Mouse (Mus musculus): ENCODE results near the gene Madcam1.

Madcam1 gene

DNA sequence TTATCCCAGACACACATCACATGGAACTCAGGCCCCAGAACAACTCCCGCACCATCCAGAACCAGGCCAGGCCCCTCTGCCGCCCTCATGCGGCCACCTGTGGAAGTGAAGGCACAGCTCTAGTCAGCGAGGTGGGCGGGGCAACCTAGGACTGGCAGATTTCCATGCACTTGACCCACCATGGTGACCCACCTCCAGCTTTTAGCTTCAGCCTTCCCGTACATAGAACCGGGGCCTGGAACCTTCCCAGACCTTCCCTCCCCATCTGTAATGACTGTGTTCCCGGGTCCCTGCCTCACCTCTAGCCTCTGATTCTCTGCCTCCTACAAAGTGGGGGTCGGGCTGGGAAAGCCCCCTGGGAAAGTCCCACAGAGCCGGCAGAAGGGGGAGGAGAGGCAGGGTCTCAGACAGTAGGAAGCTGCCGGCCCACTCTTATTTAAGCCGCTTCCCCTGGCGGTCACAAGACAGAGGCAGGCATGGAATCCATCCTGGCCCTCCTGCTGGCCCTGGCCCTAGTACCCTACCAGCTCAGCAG lies at the start of gene Madcam1:
TSS of gene Madcam1 (plus strand) at position 429 of the 535 bp plus-strand sequence.
- DNase-seq (ENCODE audit: low read depth in 1 of 2, low spot score in 2 of 2), result peak in 1 of 2 experiments; percentile 43

DNA sequence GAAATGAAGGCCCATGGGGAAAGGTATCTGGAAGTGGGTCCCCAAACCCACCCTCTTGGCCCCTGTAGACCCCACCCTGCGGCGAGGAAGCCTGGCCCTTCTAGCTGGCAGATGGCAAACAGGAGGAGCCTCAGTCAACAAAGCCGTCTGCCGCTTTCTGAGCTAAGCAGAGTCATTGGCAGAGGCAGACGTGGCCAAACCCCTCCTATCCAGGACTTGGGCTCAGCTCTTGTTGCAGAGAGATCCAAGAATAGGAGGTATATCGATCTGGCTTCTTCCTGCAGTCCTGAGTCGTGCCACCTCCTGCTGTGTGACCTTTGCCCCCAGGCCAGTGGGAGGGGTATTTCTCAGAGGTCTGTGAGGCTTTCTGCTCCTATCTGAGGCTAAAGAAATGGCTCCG lies 48.5 kb upstream of the Madcam1 start:
- DNase-seq (ENCODE audit: low read depth in 1 of 2, low spot score in 2 of 2), result no peak

DNA sequence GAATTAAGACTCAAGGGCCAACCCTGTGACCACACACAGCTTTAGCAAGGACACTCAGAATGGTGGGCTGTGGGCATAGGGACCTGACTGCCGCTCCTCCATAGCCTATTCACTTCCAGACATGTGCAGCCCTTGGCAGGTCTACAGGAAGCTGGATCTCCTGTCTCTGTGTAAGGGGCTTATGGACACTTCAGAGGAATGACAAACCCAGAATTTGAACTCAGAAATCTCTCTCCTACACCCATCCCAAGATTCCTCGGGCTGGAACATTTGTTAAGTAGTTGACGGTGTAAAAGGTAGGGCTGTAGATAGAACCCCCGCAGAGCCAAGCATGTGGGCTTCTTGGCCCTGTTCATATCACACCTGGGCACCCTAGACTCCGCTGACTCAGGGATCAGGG lies 48.0 kb upstream of the Madcam1 start:
- DNase-seq (ENCODE audit: low read depth in 1 of 2, low spot score in 2 of 2), result no peak

DNA sequence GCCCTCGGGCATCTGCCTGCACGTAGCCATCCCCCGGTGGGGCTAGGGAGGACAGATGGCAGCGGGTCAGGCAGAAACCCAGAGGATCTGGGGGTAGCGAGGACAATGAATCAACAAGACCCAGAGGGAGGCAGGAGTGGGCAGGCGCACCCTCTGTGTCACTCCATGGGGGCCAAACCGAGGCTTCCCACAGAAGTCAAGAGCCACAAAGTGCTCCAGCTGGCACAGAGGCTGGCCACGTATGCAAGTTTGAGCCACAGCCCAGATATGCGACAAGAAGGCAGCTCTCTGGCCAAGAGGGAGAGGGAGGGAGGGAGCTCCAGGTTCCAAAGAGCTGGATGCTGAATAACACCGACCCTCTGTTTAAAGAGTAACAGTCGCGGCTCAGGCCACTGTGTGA lies 40.4 kb upstream of the Madcam1 start:
- no peak for DNase-seq (ENCODE audit: low read depth in 1 of 2, low spot score in 2 of 2)

DNA sequence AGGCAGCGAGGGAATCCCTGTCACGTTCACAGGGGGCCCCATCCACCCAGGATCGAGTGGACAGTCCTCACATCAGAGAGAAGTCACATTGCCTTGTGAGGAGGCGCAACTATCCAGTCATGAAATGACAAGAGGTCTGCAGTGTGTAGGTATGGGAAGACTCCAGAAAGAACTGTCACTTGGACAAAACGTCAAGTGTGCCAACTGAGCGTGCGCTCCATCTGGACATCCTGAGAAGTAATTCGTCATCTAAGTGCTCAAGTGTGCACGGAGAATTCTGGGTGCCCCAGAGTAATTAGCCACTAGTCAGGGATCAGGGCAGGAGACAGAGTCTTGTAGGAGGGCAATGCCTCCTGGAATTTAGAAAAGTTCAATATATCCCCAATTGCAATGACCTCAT lies 39.0 kb upstream of the Madcam1 start:
- DNase-seq (ENCODE audit: low read depth in 1 of 2, low spot score in 2 of 2), result no peak

DNA sequence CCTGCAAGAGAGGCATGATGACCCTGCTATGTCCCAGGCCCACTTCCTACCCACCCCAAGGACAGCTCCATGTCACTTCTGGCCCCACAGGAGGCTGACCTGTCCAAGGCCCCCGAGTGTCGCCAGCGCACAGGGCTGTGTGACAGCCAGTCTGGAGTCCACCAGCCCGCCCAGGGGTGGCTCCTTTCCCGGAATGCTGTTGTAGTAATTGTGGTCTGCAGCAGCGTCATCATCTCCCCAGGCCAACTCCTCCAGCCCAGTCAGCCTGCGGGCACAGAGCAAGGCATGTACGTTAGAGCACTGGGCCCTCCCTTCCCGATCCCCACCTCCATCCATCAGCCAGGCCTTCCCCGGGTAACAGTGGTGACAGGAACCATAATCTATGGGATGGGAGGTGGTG lies 38.2 kb upstream of the Madcam1 start:
- no peak for DNase-seq (ENCODE audit: low read depth in 1 of 2, low spot score in 2 of 2)

DNA sequence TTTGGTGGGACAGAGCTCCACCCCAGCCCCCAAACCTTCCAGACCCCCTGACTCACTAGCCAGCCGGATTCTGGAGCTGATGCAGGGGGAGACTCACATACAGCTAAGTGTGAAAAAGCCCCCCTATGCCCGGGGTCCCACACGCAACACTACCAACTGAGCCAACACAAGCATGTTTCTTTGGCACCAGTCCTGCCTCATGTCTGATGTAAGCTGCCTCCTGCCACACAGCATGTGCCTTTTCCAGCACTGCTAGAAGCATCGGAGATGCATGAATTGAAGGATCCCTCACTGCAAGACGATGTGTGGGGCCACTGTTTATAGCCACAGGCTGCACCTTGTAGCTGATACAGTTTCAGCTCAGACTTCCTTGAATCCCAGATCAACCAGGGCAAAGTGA lies 36.0 kb upstream of the Madcam1 start:
- no peak for DNase-seq (ENCODE audit: low read depth in 1 of 2, low spot score in 2 of 2)

DNA sequence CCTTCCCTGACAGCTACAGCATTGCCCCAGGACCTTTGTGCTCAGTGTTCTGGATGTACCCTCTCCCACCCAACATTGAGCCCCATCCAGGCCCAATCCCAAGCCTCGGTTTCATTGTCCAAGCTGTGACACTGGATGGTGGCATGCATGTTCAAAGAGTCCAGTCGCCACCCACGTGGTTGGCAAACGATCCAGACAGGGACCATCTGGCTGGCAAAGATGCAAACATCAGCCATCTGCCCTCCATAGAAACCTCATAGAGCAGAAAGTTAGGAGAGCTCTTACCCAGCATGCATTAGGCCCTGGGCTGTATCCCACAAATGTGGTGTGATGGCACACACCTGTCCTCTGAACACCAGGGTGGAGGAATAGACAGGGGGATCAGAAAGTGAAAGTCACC lies 32.9 kb upstream of the Madcam1 start:
- DNase-seq (ENCODE audit: low read depth in 1 of 2, low spot score in 2 of 2), result no peak

DNA sequence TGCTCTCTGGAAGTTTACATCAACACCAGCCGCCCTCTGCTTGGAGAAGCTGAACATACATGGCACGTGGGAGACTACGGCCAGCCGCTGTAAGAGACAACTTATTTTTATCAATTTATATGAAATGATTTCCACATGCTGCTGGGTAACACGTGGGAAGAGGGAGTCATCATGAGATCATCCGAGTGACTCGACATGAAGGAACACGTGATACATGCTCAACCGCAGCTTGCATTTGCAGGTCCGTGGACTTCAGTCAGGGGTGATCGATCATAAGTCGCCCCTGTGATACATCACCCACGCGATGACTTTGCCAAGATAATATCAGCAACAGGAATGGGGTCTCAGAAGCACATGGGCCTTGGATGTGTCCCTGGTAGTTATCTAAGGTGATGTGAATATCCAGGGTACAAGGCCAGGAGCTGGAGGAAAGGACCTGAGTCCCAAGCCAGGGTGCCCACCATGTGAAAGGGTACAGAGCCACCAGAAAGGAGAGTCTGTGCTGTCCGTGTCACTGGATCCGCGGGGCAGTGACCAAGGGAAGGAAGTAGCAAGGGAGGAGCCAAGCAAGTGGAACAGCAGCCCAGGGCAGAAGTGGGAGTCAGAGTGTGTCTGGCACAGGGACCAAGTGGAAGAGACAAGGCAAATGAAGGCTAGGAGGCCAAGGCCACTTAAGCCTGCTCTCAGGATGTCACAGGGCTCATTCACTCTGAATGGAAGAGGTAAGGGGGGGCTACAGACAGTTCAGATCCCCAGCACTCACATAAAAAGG lies 31.2 kb upstream of the Madcam1 start:
- DNase-seq (ENCODE audit: low read depth in 1 of 2, low spot score in 2 of 2), result no peak

DNA sequence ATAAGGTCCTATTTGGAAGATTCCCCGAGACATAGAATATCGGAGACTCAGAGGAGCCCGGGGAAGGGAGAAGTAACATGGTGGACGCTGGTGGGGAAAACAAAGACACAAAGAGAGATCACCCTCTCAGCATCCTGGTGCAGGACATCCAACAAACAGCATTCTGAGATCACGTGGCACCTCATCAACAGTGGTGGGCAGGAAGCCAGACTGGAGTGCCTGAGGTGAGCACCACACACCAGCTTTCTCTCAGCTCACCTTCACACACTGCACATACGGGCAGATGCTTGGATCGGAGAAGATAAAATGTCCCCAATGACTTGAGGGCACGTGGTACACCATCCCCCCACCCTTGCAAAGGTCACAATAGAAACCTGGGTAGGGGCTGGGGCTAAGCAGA lies 28.1 kb upstream of the Madcam1 start:
- DNase-seq (ENCODE audit: low read depth in 1 of 2, low spot score in 2 of 2), result no peak

DNA sequence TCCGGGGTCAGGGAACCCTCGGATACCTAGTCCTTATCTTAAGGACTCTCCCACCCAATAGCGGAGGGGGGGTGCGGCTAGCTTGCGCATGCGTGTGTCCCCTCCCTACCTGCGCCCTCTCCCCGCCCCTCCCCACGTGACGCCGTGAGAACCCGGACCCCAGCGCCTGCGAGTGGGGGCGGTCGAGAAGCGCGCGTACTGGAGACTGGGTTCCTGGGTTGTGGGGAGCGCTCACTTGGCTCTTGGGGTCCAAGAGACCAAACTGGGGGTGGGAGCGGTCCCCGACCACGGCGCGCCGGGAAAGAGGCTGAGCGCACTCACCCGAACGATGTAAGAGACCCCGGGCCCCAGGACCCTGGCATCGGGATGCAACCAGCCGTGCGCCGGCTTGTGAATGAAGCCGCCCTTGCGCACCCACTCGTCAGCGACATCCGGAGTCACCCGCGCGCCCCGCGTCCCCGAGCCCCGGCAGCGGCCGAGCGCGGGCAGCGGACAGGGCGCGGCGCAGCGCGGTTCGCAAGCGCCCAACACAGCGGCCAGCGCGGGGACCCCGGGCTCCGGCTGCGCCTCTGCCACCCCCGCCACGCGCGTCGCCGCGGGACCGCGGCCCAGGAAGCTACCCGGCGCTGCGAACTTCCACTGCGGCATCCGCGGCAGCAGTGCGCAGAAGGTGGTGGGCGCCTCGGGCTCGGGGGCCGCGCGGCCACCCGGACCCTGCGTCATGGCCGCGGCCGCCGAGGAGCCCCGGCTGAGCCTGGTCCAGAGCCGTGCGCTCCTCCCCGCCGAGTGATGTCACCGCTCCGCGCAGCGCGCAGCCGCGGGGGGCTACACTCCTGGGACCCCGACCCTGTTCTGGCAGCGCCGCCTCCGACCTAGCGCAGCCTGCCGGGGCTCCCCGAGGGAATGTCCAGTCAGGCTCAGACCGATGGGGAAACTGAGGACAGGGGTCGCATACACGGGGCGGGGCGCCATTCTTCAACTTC lies 26.9 kb upstream of the Madcam1 start, which contains the start of gene Shc2:
TSS of gene Shc2 (minus strand) at position 791 of the 983 bp plus-strand sequence.
- no peak for DNase-seq (ENCODE audit: low read depth in 1 of 2, low spot score in 2 of 2)

DNA sequence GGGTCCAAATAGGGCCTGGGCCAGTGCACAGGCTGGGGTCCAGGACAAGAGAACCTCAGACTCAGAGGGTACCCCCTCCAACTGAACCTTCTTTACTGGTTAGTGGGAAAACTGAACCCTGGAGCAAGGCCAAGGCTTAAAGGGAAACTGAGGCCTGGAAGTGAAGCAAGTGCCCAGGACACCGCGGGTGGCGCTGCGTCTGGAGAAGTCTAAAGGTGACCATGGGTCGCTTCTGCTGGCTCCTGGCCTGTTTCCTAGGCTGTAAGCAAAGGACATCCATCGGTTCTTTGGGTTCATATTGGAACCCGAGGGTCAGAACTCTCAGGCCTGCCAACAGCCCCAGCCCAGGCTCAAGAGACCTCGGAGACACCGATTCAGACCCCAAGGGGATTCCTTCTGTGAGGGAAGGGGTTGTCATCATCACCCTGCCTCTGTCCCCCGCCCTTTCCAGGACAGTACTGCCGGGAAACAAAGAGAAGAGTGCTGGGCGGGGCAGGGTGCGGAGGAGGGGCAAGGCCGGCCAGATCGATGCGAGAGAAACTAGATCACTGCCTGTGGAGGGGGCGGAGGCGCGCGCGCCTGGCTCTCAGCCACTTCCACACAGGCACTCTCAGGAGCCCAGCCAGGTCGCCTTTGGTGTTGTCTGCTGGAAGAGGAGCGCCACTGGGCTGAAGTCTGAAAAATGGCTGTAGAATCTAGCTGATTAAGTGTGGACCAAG lies 25.7 kb upstream of the Madcam1 start:
- DNase-seq (ENCODE audit: low read depth in 1 of 2, low spot score in 2 of 2), result no peak

DNA sequence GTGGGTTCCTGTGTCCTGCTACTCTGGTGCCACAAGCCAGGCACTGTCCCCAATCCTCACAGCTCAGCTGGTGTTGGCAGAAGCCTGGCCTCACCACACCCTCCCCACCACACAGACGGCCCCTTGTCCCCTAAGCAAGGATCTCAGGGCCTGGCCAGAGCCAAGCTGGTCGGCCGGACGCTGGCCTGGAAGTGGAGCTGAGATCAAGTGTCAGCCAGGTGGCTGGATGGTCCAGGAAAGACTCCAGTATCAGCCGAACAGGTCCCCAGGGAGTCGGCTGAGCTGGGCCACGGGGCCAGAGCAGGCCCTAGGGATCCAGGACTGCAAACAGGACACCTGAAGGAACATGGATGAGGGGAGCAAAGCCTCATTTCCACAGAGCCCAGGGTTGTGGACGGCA lies 18.6 kb upstream of the Madcam1 start, which contains the start of gene Odf3l2:
TSS of gene Odf3l2 (minus strand) at position 28 of the 400 bp plus-strand sequence.
- no peak for DNase-seq (ENCODE audit: low read depth in 1 of 2, low spot score in 2 of 2)

DNA sequence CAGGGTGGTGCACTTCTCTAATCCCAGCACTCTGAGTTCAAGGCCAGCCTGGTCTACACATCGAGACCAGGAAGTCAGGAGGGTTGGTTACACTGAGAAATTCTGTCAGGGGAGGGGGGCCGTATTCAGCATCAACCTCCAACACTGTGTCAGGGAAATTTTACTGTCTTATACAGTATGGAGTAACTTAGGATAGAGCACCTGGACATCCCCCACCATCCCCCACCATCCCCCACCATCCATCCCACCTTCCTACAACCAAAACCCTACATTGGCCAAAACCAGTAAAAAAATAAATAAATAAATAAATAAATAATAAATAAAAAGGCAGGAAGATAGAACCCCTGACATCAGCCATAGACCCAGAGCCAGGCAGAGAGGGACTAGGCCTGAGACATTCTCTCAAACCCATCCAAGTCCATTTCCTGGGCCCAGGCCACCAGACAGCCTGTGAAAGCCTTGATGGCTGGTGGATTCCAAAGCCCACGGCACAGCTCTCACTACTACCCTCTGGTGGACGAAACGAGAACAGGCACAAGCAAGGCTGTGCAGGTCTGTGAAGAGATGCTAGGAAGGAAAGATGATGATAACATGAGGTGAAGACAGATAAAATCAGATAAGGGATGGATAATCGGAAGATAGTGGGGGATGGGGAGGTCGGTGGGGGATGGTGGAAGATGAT lies 15.1 kb upstream of the Madcam1 start:
- DNase-seq (ENCODE audit: low read depth in 1 of 2, low spot score in 2 of 2), result peak in 1 of 2 experiments; percentile 28

DNA sequence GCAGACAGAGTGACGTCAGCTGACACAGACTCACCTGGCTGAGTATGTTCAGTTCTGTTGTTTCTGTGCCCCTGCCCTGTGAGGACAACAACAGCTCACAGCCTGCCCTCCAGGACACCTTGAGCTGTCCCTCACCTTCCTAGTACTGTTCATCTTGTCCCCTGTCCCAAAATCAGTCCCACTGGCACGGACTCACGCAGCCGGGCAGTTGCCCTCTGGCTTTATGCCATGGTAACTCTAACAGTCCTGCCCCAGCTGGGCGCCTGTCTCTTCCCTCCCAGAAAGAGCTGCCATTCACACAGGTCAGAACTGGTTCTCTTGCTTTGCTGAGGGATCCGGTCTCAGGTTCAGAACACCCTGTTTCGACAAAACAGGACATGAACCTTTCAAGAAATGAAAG lies 11.6 kb upstream of the Madcam1 start:
- DNase-seq (ENCODE audit: low read depth in 1 of 2, low spot score in 2 of 2), result no peak

DNA sequence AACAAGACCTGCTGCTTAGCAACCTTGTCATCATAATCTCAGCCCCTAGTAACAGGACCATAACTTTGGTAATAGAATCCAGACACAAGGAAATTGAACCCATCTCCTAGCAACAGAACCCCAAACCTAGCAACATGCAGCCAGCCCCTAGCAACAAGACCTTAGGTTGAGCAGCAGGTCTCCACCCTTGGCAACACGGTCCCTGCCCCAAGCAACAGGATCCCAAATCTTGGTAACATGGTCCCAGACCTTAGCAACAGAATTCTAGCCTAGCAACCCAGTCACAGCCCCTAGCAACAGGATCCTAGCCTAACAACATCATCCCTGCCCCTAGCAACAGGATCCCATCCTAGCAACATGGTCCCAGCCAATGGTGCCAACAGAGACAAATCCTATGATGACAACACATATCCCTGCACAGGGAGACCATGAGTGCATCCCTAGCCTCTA lies 9.4 kb upstream of the Madcam1 start:
- no peak for DNase-seq (ENCODE audit: low read depth in 1 of 2, low spot score in 2 of 2)

DNA sequence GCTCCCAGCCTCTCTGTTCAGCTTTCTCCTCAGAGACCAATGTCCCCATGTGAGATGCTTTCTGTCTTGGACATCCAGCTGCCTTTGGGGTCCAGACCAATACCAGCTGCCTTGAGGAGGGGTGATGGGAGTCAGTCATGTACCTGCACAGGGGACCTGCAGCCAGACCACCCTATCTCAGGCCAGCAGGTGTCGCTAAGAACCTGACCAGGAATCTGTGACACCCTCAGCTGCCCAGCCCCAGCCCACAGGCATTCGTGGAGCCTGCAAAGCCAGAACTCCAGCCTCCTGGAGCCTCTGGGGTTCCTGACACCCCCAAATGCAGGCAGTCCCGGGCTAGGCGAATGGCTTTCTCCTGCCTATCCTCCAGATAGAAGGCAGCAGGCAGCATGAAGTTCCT lies 5.5 kb upstream of the Madcam1 start:
- no peak for DNase-seq (ENCODE audit: low read depth in 1 of 2, low spot score in 2 of 2)

DNA sequence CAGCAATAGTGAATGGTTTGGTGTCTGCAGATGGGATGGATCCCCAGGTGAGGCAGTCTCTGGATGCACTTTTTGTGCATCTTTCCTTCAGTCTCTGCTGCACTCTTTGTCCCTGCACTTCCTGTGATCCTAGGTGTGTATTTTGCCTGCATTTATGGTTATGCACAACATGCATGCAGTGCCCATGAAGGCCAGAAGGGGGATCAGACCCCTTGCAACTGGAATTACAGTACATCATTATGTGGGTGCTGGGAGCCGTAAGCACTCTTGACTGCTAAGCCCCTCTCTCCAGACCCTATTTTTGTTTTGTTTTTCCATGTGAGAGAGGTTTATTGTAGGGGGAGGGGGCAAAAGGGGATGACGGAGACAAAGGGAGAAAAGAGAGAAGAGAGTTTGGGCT lies 4.1 kb upstream of the Madcam1 start:
- DNase-seq (ENCODE audit: low read depth in 1 of 2, low spot score in 2 of 2), result no peak

DNA sequence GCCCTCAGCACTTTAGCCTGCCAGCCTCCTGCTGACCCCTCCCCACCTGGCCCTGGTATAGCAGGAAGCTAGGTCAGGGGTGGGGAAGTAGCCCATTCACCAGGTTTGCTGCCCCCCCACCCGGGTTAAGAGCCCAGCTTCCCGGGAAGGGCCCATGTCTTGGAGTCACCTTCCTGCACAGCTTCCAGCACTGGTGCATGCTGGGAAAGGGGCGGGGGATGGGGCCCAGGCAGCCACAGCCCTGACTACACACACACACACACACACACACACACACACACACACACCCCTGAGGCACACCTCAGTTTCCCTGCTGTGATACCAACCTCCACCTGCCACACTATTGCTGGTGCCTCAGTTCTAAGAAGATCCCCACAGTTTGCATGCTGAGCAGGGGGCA lies 2.5 kb upstream of the Madcam1 start:
- no peak for DNase-seq (ENCODE audit: low read depth in 1 of 2, low spot score in 2 of 2)

DNA sequence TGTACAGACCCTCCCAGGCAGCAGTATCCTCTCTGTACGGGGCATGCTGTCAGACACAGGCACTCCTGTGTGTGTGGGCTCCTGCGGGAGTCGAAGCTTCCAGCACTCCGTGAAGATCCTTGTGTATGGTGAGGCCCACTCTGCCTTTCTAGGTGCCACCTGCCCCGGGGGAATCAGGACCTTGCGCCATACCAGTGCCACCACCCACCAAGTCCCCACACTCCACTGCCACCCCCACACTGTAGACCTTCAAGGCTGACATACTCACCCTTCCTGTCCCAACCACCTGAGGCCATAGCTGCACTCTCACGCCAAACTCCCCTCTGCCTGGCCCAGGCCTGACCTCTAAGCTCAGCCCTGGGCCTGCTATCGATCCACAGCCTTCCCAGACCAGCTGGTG lies 692 bp downstream of the Madcam1 start:
- no peak for DNase-seq (ENCODE audit: low read depth in 1 of 2, low spot score in 2 of 2)
